ENCODE assay signal across 20 mouse cellular contexts in genomic region chr4:148029297-148029696, GRCm38 (mm10). TPM values are rescaled to one million over a fixed set of nuclear protein-coding genes. Genes with fewer than 3 reads are reported as not detected.
"Had no signal": no experiment of that assay in that cellular context is flagged by ENCODE, and none has a peak within 500 bp of the region (broad histone marks: within the 10 kb centered on the region; RNA-seq: fewer than 3 reads in every experiment).

No protein-coding gene starts in this region.

- H3K9me3 ChIP-seq: intestine, embryonic 15.5 days; limb, embryonic 10.5 days; limb, embryonic 13.5 days; liver, embryonic 13.5 days; midbrain, embryonic 13.5 days had no signal

- H3K4me1 ChIP-seq: intestine, embryonic 15.5 days; limb, embryonic 10.5 days; limb, embryonic 13.5 days had no signal

- ATAC-seq: hindbrain, embryonic 16.5 days; intestine, embryonic 15.5 days; midbrain, embryonic 13.5 days had no signal

- H3K27me3 ChIP-seq: intestine, embryonic 15.5 days; limb, embryonic 13.5 days; liver, embryonic 13.5 days; midbrain, embryonic 13.5 days had no signal

- H3K9ac ChIP-seq: intestine, embryonic 15.5 days; limb, embryonic 13.5 days; liver, embryonic 13.5 days; midbrain, embryonic 13.5 days had no signal

- H3K27ac ChIP-seq: intestine, embryonic 15.5 days; layer of hippocampus, adult 2 months; limb, embryonic 10.5 days; limb, embryonic 13.5 days; liver, embryonic 13.5 days; macrophage; midbrain, embryonic 13.5 days; stomach, postnatal 0 days had no signal

- H3K4me3 ChIP-seq: intestine, embryonic 15.5 days; layer of hippocampus, adult 2 months; limb, embryonic 10.5 days; limb, embryonic 13.5 days; liver, embryonic 13.5 days; midbrain, embryonic 13.5 days had no signal

- DNase-seq: layer of hippocampus, adult 9-11 months; liver; liver, embryonic 13.5 days; lung, adult 2 months; right cerebral cortex, postnatal 4 days; thymus, adult 2 months; thymus, postnatal 14 days; thymus, postnatal 4 days had no signal

- H3K4me2 ChIP-seq: intestine, embryonic 15.5 days; limb, embryonic 13.5 days; liver, embryonic 13.5 days; midbrain, embryonic 13.5 days had no signal

RNA-seq across cellular contexts. Expression of gene Nppa, which starts 28.8 kb away (rescaled TPM):
- polyA plus RNA-seq: intestine, embryonic 15.5 days; limb, embryonic 13.5 days; liver, embryonic 16.5 days; macrophage had no signal

RNA-seq across cellular contexts. Expression of gene Nppb, which starts 43.7 kb away (rescaled TPM):
- polyA plus RNA-seq: intestine, embryonic 15.5 days; large intestine, adult 2 months; limb, embryonic 10.5 days; limb, embryonic 13.5 days; liver, embryonic 13.5 days; liver, embryonic 16.5 days; lung, adult 2 months; macrophage; midbrain, embryonic 13.5 days; midbrain, postnatal 0 days; stomach, embryonic 14.5 days; stomach, postnatal 0 days had no signal
